Mouse (Mus musculus) c-Kit-positive CD71-negative TER-119-negative erythroid progenitor cells, embryonic 14.5 days (primary cell): ENCODE results near the gene Trpv2.

Experiments
- DNase-seq: peaks from one replicate; pipeline ENCODE4 v3.0.0-alpha.2; 2013; ENCODE audit warnings: low read depth

Trpv2 gene

DNA sequence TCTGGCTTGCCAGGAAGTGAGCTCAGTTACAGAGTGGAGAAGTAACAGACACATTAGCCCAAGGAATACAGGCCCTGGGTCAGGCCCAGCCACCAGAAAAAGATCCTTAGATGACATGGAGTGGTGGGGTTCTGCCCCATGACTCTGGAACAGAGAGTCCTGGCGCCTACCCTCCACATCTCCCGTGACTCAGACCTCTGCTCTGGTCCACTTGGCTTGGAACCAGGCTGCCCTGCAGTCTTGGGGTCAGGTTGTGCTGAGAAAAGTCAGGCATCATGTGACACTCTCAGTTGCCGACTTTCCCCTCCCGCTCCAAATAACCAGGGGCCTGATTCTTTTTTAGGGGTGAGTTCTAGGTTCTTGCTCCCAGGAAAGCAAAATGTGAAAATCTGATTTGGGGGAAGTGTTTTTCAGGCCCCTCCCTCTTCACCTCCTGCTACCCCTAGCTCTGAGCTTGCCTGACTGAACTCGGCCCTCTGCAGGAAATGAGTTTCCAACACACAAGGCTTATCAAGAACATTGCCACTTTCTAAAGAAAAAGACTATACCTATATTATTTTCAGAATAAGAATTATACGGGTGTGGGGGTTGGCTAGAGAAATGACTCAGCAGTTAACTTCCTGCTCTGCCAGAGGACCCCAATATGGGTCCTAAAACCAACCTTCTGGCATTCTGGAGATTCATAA, 15.2 kb upstream of the Trpv2 start:
- no peak for DNase-seq

DNA sequence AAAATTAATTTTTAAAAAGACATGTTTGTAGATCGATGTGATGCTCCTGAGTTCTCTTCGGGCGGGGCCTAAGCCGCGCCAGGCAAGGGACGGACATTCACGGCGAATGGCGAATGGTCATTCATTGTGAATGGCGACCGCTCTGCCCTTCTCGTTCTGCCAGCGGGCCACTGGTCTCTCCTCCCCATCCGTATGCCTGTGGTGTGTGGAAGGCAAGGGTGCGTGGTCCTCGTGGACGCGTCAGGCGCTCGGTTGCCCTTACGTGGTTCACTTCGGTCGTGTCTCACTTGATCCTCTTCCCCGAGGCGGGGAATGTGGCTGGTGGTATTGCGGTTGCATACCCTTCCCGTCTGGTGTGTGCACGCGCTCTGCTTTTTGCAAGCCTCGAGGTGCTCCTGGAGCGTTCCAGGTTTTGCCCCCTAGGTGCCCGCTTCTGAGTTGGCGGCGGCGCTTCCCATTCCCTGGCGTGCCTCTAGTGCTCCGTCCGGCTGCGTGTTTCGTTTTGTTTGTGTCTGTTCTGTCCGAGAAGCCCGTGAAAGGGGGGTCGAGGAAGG, 13.7 kb upstream of the Trpv2 start:
- no peak for DNase-seq

DNA sequence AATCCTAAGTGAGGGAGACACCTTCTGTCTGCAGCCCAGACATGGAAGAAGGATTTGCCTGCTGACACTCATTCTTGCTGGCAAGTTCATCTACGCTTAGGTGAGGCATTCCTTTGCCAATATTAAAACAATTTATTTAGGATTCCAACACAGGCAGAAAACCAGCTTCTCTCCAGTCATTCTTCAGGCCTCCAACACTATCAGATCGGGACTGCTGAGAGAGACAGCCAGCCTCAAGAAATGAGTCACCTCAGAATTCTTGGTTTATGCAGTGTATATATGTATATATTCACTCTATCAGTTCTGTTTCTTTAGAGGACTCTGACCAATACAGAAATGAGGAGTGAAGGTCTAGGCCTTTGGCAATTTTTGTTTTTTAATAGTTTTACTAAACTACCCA, 10.7 kb upstream of the Trpv2 start:
- no peak for DNase-seq

DNA sequence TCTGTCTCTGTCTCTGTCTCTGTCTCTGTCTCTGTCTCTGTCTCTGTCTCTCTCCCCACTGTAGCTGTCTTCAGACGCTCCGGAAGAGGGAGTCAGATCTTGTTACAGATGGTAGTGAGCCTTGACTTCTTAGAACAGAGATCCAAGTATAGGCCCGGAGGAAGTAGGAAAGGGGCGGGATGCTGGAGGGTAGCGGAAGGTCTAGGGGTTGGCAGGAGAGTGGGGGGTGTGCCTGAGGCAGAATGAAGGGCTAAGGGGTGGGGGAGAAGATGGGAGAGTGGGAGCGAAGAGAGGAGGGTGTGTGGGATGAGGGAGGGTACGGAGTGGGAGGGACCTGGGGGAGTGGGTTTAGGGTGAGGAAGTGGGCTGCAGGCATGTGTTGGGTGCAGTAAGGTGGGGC, 8.5 kb upstream of the Trpv2 start:
- no peak for DNase-seq

DNA sequence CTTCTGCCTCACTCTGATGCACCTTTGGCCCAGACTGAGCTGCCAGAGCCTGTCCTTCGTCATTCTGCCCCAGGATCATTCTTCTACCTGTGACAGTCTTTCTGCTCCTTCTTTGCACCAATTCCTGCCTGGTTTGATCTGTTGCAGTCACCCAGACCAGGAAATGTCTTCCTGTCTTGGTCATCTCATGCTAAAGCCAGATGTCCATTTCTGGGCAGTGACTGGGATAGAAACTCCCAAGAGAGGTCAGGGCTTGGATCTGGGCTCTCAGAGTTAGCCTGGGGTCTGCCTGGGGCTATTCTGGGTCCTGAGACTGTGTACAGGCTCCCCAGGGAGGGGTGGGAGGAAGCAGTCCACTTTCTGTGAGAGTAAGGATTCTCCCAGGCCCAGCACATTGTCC, 8.1 kb upstream of the Trpv2 start:
- DNase-seq, result no peak

DNA sequence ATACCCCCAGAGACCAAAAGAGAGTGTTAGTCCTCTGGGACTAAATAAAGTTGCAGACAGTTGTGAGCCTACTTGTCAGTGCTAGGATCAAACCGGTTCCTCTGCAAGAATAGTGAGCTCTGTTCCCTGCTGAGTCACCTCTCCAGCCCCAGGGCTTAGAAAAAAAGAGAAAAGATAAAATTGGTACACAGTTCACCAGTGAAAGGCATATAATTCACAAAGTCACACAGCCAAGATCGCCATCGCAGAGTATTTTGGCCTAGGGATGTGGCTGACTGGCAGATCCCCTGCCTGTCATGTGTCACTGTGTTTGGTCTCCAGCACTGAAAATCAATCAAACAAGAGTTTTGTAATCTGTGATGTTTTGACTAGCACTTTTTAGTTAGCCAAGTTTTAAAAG, 6.0 kb upstream of the Trpv2 start:
- DNase-seq, result no peak

DNA sequence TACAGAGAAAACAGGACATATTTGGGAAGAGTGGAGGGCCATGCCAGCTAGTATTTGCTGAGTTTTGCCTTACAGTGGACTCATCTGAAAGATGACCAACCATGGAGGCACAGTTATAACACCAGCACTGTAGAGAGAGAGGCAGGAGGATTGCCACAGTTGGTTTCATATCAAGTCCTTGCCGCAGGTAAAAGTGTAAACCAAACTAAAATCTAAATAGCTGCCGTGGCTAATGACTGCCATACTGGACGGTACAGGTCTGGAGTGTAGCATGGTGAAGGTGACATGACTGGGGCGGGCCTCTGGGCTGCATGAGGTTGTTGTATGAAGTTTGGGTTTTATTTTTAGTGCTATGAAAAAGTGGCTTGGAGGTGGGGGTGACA, 408 bp downstream of the Trpv2 start:
- no peak for DNase-seq

DNA sequence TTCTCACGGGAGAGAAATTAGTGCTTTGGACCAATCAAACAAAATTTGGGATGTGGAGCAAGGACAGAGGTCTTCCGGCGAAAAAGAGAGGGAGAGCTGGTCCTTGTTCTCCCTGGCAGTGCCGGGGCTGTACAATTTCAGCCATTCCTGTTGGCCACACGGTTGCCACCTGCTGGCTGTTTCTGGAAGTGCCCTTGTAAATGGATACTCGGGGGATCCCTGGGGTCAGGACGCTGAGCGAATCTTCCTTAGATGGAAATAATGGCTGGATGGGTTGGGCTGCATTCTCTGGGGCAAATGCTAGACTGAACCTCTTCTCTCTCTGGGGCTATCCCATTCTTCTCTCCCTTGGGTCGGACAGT, 992 bp downstream of the Trpv2 start:
- peak; percentile 84 for DNase-seq

DNA sequence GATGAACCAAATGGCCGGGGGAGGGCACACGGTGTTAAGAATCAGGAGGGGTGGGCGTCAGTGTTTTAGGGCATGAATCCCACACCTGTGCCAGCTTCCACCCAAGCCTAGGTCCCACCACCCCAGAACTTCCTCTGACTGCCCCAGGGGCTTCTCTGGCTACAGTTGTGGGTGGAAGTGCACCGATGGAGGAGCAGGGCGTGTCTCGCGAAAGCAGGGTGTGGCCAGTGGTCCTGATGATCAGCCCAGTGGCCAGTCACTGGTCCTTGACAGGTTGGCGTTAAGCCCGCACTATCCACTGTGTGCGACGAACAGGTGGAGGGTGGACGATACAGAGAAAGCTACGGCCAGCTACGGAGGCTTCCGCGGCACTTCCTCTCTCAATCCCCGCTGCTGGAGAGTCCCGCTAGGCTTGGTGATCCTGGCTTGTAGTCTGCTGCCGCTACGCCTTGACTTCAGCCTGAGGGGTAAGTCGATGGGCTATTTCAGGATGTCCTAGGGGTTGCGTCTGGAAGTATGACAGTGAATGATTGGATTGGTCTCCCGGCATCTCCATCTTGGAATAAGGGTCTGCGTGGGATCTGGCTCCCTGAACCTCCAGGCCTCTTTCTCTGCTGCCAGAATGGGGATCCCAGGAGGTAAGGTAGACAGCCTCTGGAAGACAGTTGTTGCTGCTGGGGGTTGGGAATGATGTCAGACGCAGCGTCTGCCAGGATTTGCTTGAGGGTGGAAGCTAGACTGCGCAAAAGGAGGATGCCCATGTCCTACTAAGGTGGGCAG, 1.6 kb downstream of the Trpv2 start:
- DNase-seq, result no peak

DNA sequence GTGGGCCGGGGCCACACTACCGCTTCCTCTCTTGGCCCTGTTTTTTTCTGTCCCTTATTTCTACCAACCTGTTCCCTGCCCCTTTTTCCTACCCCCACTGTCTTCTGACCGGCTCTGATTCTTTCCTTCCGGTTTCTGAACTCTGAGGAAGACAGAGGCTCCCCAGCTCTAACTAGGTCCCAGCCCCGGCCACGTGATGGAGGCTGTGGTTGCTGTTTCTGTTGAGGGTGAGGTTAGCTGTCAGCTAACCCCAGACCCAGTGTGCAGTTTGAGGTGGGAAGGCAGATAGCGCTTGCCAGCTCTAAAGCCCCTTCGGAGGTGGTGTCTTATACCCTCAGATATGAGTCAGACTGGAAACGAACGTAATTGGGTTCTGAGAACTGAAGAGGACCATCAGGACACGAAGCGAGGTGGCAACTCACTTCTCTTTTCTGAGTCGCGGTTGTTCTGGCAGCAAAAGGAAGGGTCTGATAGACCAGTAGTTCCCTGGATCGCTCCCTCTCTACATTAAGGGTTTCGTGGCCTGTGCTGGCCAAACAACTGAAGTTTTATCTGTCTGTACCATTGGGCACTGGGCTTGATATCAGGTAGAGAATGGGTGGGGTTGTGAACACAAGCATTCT, 2.4 kb downstream of the Trpv2 start:
- peak; percentile 75 for DNase-seq

DNA sequence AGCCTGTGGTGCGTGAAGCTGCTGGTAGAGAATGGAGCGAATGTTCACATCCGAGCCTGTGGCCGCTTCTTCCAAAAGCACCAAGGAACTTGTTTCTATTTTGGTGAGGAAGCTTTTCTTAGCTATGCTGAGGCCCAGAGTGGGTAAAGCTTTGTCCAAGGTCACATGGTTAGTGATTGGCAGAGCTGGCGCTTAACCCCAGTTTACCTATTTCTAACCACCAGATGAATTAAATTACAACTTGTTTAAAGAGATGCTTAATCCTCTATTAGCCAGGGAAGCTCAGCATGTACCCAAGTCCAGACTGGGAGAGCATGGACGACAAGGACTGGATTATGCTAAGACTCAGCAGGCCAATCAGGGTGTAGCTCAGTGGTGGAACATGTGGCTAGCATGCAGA, 8.7 kb downstream of the Trpv2 start:
- no peak for DNase-seq

DNA sequence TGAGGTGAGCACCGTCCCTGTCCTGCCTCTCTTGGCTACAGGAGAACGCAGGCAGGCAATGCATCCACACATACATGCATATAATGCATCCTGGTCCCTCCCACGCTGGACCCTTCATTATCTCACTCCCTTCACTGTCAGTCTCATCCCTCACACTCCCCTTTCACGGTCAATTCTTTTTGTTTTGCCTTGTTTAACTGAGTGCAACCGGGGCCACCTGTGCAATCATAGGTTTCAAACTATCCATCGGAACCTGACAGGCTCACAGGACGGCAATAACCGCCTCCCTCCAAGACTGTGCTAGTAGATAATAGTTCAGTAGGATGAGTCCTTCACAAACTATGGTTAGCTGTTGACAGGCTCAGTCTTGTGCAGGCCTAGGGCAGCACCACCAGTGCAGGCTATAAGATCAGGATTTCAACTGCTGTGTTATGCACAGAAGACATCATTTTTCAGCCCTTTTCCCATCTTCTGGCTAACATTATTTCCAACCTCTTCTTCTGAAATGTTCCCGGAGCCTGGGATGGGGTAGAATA, 10.5 kb downstream of the Trpv2 start:
- no peak for DNase-seq

DNA sequence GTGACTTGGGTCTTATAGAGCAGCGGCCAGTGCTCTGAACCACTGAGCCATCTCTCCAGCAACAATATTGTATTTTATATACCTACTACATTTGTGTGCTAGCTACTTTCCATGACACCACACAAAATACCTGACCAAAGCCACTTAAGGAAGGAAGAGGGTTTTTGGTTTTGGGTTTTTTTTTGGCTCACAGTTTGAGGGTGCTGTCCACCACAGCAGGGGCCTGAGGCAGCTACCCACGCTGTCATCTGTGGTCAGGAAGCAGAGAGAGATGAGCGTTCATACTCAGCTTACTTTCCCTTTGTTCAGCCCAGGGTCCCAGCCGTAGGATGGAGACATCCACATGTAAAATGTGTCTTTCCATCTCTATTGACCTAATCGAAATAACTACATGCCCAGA, 12.7 kb downstream of the Trpv2 start:
- no peak for DNase-seq

DNA sequence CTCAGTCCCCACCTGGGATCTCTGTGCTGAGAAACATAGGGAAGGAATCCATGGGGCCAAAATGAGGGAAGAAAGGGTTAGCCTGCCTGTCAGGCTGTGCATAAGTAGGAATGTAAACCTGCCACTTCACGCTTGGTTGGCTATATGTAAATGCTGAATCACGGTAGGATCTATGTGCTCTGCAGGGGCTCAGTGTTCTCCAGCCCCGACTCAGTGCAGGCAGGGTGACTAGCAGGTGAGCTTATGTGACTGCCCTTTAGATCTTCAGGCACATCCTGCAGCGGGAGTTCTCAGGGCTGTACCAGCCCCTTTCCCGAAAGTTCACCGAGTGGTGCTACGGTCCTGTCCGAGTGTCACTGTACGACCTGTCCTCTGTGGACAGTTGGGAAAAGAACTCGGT, 15.1 kb downstream of the Trpv2 start:
- DNase-seq, result no peak

DNA sequence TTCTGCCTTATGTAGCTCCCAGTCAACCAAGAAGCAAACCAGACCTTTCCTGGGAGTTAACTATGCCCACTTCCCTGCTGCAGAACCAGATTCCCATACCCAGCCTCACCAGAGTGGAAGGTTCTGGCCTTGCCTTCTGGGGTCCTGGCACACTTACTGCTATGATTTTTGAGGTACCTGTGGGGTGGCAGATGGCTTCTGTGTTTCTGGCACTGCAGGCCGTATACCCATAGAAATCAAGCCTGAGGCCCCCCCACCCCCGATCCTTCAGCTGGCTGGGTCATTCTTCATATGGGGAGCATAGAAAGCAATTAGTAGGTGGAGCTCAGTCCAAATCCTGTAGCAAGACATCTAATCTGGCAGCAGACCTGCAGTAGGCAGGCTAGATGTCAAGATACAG, 16.7 kb downstream of the Trpv2 start:
- no peak for DNase-seq

DNA sequence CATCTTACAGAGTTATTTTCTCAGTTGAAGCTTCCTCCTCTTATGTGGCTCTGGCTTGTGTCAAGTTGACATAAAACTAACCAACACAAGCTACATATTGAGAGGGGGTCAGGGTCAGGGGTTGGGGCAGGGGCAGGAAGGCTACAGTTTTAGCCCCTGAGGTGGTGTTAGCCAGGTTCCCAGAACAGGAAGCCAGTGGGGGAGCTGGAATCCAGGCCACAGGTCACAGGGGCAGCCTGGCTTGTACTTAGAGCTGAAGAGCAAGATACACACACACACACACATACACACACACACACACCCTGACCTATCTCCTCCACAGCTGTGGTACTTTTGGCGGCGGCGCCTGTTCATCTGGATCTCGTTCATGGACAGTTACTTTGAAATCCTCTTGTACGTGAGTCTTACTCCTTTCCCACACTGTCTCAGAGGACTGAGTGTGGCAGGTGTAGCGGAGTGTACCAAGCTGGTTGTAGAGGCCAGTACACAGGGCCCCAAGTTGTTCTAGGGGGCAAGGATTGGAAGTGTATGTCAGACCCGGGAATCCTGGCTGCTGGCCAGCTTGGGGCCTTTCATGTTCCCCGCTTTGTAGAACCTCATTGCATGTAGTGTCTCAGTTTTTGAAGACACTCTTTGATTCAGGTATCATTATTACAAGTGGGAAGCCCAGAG, 17.8 kb downstream of the Trpv2 start:
- DNase-seq, result no peak

DNA sequence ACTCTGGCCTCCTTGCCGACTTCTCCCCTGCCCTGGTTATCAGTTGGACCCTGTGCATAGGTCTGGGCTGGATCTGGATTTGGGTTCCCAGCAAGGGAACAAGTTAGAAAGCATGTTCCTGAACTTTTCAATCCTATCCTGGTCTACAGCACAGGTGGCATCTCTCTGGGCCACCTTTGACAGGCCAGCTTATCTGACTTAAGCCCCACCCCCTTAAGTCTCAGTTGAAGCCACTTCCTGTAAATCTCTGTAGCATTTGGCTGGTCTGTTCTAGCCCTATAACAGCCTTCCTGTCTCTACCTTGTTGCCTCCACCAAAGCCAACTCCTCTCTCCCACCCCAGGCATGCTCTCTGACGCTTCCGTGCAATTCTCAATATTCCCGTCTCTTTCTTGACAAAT, 24.3 kb downstream of the Trpv2 start:
- DNase-seq, result no peak

DNA sequence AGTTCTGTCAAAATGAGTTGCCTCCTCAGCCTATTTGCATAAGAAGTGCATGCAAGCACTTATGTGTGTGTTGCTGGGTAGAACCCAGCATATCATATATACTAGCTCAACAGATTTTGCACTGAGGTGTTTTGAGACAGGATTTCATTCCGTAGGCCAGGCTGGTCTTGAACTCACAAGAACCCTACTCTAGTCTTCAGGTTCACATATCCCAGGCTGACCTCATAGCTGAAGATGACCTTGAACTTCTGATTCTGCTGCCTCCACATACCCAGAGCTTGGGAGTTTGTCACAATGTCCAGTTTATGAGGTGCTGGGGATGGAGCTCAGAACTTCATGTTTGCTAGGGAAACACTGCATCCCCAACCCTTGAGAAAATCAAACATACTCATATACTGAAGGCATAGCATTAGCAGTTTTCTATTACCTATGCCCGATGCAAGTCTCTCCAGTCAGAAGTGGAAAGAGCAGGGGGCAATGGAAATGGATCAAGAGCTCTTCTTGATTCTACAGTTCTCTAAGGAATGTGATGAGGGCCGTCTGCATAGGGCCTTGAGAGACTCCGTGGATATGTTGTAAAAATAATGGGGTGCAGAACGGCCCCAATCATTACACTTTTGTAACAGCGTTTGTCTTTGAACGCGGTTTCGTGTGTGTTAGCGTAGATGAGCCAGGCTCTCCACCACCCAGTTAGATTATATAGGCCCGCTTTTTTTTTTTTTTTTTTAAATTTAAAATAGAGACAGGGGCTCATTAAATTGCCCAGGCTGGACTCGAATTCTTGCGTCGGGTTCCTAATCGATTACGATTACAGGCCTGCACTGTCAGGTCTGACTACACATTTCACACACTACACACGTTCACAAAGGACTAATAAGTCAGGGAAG, 27.7 kb downstream of the Trpv2 start:
- no peak for DNase-seq

DNA sequence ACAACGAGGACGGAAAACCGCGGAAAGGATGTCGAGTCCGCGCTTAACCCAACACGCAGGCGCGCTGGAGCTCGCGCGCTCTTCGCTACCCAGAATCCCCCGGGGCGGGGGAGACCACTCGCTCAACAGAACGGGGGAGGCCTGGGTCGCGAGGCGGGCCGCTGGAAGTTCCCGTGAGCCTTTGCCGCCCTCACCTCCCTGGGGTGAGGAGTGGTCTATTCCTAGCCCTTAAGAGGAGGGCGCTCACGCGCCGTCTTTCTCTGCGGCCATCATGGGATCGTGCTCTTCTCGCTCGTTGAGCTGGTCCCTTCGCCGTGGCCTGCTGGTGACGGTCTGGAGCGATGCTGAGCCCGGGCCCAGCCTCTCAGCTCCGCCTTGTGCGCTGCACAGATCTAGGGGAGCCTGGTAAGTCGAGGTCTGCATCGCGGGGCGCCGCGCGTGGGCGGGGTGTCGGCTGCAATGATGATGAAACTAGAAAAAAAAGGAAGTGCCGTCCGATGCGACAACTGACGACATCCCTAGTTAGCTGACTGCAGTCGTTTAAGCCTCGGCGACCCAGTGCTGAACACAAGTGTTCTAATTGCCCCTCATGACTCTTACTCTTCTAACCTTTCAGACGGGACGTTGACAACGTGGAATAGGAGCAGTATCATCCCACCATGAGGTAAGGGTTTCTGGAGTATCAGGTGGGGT, 28.5 kb downstream of the Trpv2 start:
- peak; percentile 95 for DNase-seq

DNA sequence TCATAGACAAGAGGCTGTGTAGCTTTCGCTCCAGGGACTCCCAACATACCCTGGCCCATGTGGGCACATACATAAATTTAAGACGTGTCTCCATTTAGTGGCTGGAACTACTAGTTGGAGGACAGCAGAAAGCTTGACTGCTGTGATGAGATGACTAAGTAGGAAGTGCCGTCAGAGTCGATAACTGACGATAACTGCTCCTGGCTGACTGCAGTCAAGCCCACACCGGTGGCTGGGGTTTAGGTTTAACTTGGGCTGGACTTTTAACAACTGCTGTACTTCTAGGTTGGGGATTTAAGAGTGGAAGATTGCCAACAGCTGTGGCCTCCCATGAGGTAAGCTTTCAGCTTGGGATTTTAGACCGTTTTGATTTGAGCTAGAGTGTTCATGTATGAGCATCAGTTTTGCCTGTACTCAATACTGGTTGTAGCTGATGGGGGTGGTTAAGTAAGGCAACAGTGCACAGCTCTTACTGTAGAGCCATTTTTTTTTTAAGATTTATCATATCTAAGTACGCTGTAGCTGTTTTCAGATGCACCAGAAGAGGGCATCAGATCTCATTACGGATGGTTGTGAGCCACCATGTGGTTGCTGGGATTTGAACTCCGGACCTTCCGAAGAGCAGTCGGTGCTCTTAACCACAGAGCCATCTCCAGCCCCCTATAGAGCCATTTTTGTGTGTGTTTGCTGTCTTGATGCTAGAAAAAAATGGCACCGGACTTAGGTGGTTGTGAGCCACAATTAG, 29.2 kb downstream of the Trpv2 start:
- no peak for DNase-seq
